Mouse (Mus musculus) heart, adult 2 months (tissue): ENCODE results near the gene Mtor.

ENCODE experiments used
- CTCF ChIP-seq: fragments of 200-600 bp; IDR thresholded peaks from 2 replicates; pipeline ENCODE4 v1.8.1; 2022; ENCODE audit warnings: antibody characterized with exemption, mild to moderate bottlenecking, moderate library complexity
- EP300 ChIP-seq: fragments of 200-500 bp; IDR thresholded peaks from 2 replicates; pipeline ENCODE4 v1.6.1; 2011; ENCODE audit warnings: low read depth, low read length, control low read depth; ENCODE audit not compliant: insufficient read depth

DNA sequence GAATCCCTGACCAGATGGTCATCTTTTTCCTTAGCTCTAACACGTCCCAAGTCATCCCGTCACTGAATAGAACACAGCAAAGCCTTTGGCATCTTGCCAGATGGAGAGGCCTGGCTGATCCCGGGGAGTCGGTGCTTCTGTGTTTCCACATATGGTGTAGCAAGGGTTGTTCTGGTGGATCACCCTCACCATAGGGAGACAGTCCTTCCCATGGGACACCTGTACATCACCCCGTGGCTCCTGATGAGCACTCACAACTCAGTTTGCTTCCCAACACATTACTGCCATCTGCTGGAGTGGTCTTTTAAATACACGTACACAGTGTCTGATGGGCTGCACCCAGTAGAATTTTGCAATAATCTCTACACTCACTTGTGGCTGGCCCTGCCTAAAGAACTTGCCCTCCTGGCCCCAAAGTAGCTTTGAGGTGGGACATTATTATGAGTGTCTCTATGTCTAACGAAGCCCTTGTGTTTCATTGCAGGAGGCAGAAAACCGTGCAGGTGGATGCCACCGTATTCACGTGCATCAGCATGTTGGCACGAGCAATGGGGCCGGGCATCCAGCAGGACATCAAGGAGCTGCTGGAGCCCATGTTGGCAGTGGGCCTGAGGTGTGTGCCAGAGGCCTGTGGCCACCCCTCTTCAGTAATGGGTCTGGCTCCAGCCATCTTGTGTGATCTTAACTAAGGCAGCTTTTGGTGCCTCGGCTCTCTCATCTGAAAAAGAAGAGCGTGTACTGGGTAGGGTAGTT, 15.0 kb downstream of the Mtor start:
- no peak for TF ChIP-seq EP300
- TF ChIP-seq CTCF: peak; percentile 69
